In genomic region chr17:68936016-68936415, GRCm38 (mm10) we compare ENCODE assay signal across 27 mouse cellular contexts.
DNase-seq lines count a peak whose midpoint lies in the region; ATAC-seq lines count a peak whose summit lies in the region.
"Had no signal": no experiment of that assay in that cellular context is flagged by ENCODE, and none has a peak within 500 bp of the region (broad histone marks: within the 10 kb centered on the region; RNA-seq: fewer than 3 reads in every experiment).

No protein-coding gene starts in this region.

- no peak for DNase-seq in intestine, embryonic 14.5 days (ENCODE audit: low spot score)
- DNase-seq in ovary, adult 18-20 months (ENCODE audit: low spot score) = peak; percentile 2
- no peak for DNase-seq in ovary, postnatal 36 days (ENCODE audit: low spot score)
- no peak for DNase-seq in embryo, embryonic 11 days
- DNase-seq: adrenal gland, postnatal 25 days; cerebellum, adult 18-20 months; gastrocnemius, postnatal 10 days; kidney, adult 11 months; kidney, postnatal 4 days; lung, postnatal 36 days; right cerebral cortex, postnatal 25 days; spleen, adult 18-20 months; thymus, adult 2 months; thymus, postnatal 36 days had no signal

- no peak overlapping the region for H3K27ac ChIP-seq in forebrain, embryonic 13.5 days
- H3K27ac ChIP-seq in forebrain, embryonic 12.5 days = no peak overlapping the region
- H3K27ac ChIP-seq in intestine, embryonic 14.5 days (ENCODE audit: low read depth) = no peak overlapping the region
- no peak overlapping the region for H3K27ac ChIP-seq in intestine, embryonic 15.5 days
- H3K27ac ChIP-seq in stomach, embryonic 15.5 days = no peak overlapping the region
- H3K27ac ChIP-seq: embryonic facial prominence, embryonic 13.5 days; heart, embryonic 10.5 days; heart, embryonic 15.5 days; limb, embryonic 13.5 days; lung, embryonic 15.5 days; midbrain, embryonic 12.5 days; neural tube, embryonic 15.5 days had no signal

- peak; percentile 45; the same call in 1 of the 2 replicates for ATAC-seq in forebrain, embryonic 13.5 days
- no peak for ATAC-seq in forebrain, embryonic 12.5 days (ENCODE audit: low FRiP score)
- 0 out of 2 replicates have a peak, but pooled peaks have one; percentile 40 for ATAC-seq in intestine, embryonic 14.5 days (replicated peaks; ENCODE audit: low FRiP score, low TSS enrichment, low read depth)
- ATAC-seq in intestine, embryonic 15.5 days = no peak
- 0 out of 2 replicates have a peak, but pooled peaks have one; percentile 25 for ATAC-seq in stomach, embryonic 15.5 days (ENCODE audit: insufficient read depth, low FRiP score, low read depth)
- ATAC-seq: hindbrain, embryonic 16.5 days had no signal

- no peaks in the 10 kb centered on the region for H3K9me3 ChIP-seq in forebrain, embryonic 13.5 days (replicated peaks)
- H3K9me3 ChIP-seq in forebrain, embryonic 12.5 days = no peaks in the 10 kb centered on the region
- H3K9me3 ChIP-seq in intestine, embryonic 14.5 days (ENCODE audit: control insufficient read depth, low read length) = no peaks in the 10 kb centered on the region
- H3K9me3 ChIP-seq in intestine, embryonic 15.5 days = no peaks in the 10 kb centered on the region
- H3K9me3 ChIP-seq in stomach, embryonic 15.5 days = no peaks in the 10 kb centered on the region
- H3K9me3 ChIP-seq: embryonic facial prominence, embryonic 13.5 days; heart, embryonic 10.5 days; heart, embryonic 15.5 days; limb, embryonic 13.5 days; lung, embryonic 15.5 days; midbrain, embryonic 12.5 days; neural tube, embryonic 15.5 days had no signal

- H3K9ac ChIP-seq in forebrain, embryonic 13.5 days = no peak overlapping the region
- no peak overlapping the region for H3K9ac ChIP-seq in forebrain, embryonic 12.5 days
- no peak overlapping the region for H3K9ac ChIP-seq in intestine, embryonic 14.5 days (ENCODE audit: low read length)
- no peak overlapping the region for H3K9ac ChIP-seq in intestine, embryonic 15.5 days
- no peak overlapping the region for H3K9ac ChIP-seq in stomach, embryonic 15.5 days
- H3K9ac ChIP-seq: embryonic facial prominence, embryonic 13.5 days; heart, embryonic 15.5 days; limb, embryonic 13.5 days; lung, embryonic 15.5 days; midbrain, embryonic 12.5 days; neural tube, embryonic 15.5 days had no signal

- H3K36me3 ChIP-seq in forebrain, embryonic 13.5 days (ENCODE audit: poor library complexity, severe bottlenecking) = no peaks in the 10 kb centered on the region
- H3K36me3 ChIP-seq in forebrain, embryonic 12.5 days (replicated peaks) = no peaks in the 10 kb centered on the region
- no peaks in the 10 kb centered on the region for H3K36me3 ChIP-seq in intestine, embryonic 14.5 days (ENCODE audit: control insufficient read depth, insufficient read depth, low read length)
- H3K36me3 ChIP-seq in intestine, embryonic 15.5 days = no peaks in the 10 kb centered on the region
- H3K36me3 ChIP-seq in stomach, embryonic 15.5 days = no peaks in the 10 kb centered on the region
- H3K36me3 ChIP-seq: embryonic facial prominence, embryonic 13.5 days; heart, embryonic 10.5 days; heart, embryonic 15.5 days; limb, embryonic 13.5 days; lung, embryonic 15.5 days; midbrain, embryonic 12.5 days; neural tube, embryonic 15.5 days had no signal

- H3K27me3 ChIP-seq in forebrain, embryonic 13.5 days = no peaks in the 10 kb centered on the region
- no peaks in the 10 kb centered on the region for H3K27me3 ChIP-seq in forebrain, embryonic 12.5 days
- H3K27me3 ChIP-seq in intestine, embryonic 14.5 days (replicated peaks; ENCODE audit: control insufficient read depth, insufficient read depth, low read length) = no peaks in the 10 kb centered on the region
- no peaks in the 10 kb centered on the region for H3K27me3 ChIP-seq in intestine, embryonic 15.5 days (replicated peaks)
- no peaks in the 10 kb centered on the region for H3K27me3 ChIP-seq in stomach, embryonic 15.5 days (replicated peaks)
- H3K27me3 ChIP-seq: embryonic facial prominence, embryonic 13.5 days; heart, embryonic 15.5 days; limb, embryonic 13.5 days; lung, embryonic 15.5 days; midbrain, embryonic 12.5 days; neural tube, embryonic 15.5 days had no signal

- H3K4me2 ChIP-seq in forebrain, embryonic 13.5 days = no peak overlapping the region
- H3K4me2 ChIP-seq in forebrain, embryonic 12.5 days = no peak overlapping the region
- H3K4me2 ChIP-seq in intestine, embryonic 14.5 days (ENCODE audit: low read length) = no peak overlapping the region
- no peak overlapping the region for H3K4me2 ChIP-seq in intestine, embryonic 15.5 days (replicated peaks)
- no peak overlapping the region for H3K4me2 ChIP-seq in stomach, embryonic 15.5 days
- H3K4me2 ChIP-seq: embryonic facial prominence, embryonic 13.5 days; heart, embryonic 15.5 days; limb, embryonic 13.5 days; liver, embryonic 11.5 days; lung, embryonic 15.5 days; midbrain, embryonic 12.5 days; neural tube, embryonic 15.5 days had no signal

- 68% methylated on average over 4 of the region's 4 CpGs for WGBS in forebrain, embryonic 13.5 days
- WGBS in forebrain, embryonic 12.5 days = 57% methylated on average over 4 of the region's 4 CpGs
- WGBS in intestine, embryonic 14.5 days = 32% methylated on average over 4 of the region's 4 CpGs
- 37% methylated on average over 4 of the region's 4 CpGs for whole genome bisulfite sequencing in intestine, embryonic 15.5 days
- 38% methylated on average over 4 of the region's 4 CpGs for WGBS in stomach, embryonic 15.5 days

- H3K4me3 ChIP-seq in forebrain, embryonic 13.5 days = no peak overlapping the region
- no peak overlapping the region for H3K4me3 ChIP-seq in forebrain, embryonic 12.5 days (replicated peaks)
- no peak overlapping the region for H3K4me3 ChIP-seq in intestine, embryonic 14.5 days (ENCODE audit: low read depth, low read length)
- H3K4me3 ChIP-seq in intestine, embryonic 15.5 days (replicated peaks) = no peak overlapping the region
- H3K4me3 ChIP-seq in stomach, embryonic 15.5 days (replicated peaks) = no peak overlapping the region
- H3K4me3 ChIP-seq: embryonic facial prominence, embryonic 13.5 days; heart, embryonic 10.5 days; heart, embryonic 15.5 days; limb, embryonic 13.5 days; lung, embryonic 15.5 days; midbrain, embryonic 12.5 days; neural tube, embryonic 15.5 days had no signal

- H3K4me1 ChIP-seq in forebrain, embryonic 13.5 days = no peaks in the 10 kb centered on the region
- peaks cover 5% of the 10 kb centered on the region; the same call in 1 of the 2 replicates for H3K4me1 ChIP-seq in forebrain, embryonic 12.5 days
- no peaks in the 10 kb centered on the region for H3K4me1 ChIP-seq in intestine, embryonic 14.5 days (replicated peaks; ENCODE audit: control insufficient read depth, insufficient read depth, low read length)
- no peaks in the 10 kb centered on the region for H3K4me1 ChIP-seq in intestine, embryonic 15.5 days (replicated peaks)
- no peaks in the 10 kb centered on the region for H3K4me1 ChIP-seq in stomach, embryonic 15.5 days
- H3K4me1 ChIP-seq: embryonic facial prominence, embryonic 13.5 days; heart, embryonic 15.5 days; limb, embryonic 13.5 days; lung, embryonic 15.5 days; neural tube, embryonic 15.5 days had no signal

Comparison
In these comparisons a context has a peak if more than half of its experiments do, and no peak if none do; other contexts are left out.
1. ATAC-seq: peak in forebrain, embryonic 13.5 days (single experiment), intestine, embryonic 14.5 days (single experiment) and stomach, embryonic 15.5 days (single experiment); none in forebrain, embryonic 12.5 days (single experiment) and intestine, embryonic 15.5 days (single experiment).